Mouse (Mus musculus) CH12.LX (cell line): ENCODE measurements around the gene Gmpr. TPM values are rescaled to one million over a fixed set of nuclear protein-coding genes. Genes with fewer than 3 reads are reported as not detected.

Source experiments
- DNase-seq: peaks from one replicate; pipeline ENCODE4 v3.0.0-alpha.2; 2013; ENCODE audit errors: extremely low read depth
- H3K27ac ChIP-seq: 2 replicates; pipeline ENCODE4 v1.5.1; 2012; ENCODE audit warnings: low read depth, mild to moderate bottlenecking, control low read depth, moderate library complexity; ENCODE audit not compliant: insufficient read depth
- H3K27me3 ChIP-seq: replicated peaks from 2 replicates; pipeline ENCODE3; 2012; ENCODE audit warnings: inconsistent platforms
- H3K36me3 ChIP-seq, 2 experiments: replicated peaks in 1 of 2; 2 replicates each; pipeline versions ENCODE3 to v1.6.1; 2012; ENCODE audit warnings: inconsistent platforms in 1 of 2, low read length in 1 of 2, mild to moderate bottlenecking in 1 of 2, mixed read lengths in 1 of 2, moderate library complexity in 1 of 2; ENCODE audit not compliant: control insufficient read depth in 1 of 2, insufficient read depth in 1 of 2
- H3K4me1 ChIP-seq, 2 experiments: 2 replicates each; pipeline ENCODE4 v1.6.1; 2012; ENCODE audit warnings: inconsistent platforms in 1 of 2, moderate library complexity in 1 of 2; ENCODE audit not compliant: insufficient read depth in 2 of 2, control insufficient read depth in 1 of 2
- H3K4me2 ChIP-seq: 2 replicates; pipeline ENCODE4 v1.6.1; 2012; ENCODE audit warnings: low read depth, mild to moderate bottlenecking, control low read depth; ENCODE audit not compliant: poor library complexity, insufficient read depth, severe bottlenecking
- H3K4me3 ChIP-seq, 3 experiments: fragments of 150-350 bp in 1 of 3; sonication (generic) in 1 of 3; replicated peaks in 1 of 3; 2 replicates each; pipeline versions ENCODE3 to v1.5.1; 2011 to 2012; ENCODE audit warnings: low read depth in 2 of 3, low read length in 2 of 3, mild to moderate bottlenecking in 2 of 3, moderate library complexity in 2 of 3, control low read depth in 1 of 3, improper control_type of control experiment in 1 of 3, inconsistent platforms in 1 of 3, mixed read lengths in 1 of 3; ENCODE audit not compliant: poor library complexity in 1 of 3
- H3K79me2 ChIP-seq: replicated peaks from 2 replicates; pipeline ENCODE4 v1.6.1; 2012; ENCODE audit warnings: mild to moderate bottlenecking, moderate library complexity; ENCODE audit not compliant: control insufficient read depth, poor library complexity, insufficient read depth, severe bottlenecking; ENCODE audit errors: extremely low read depth
- H3K9ac ChIP-seq: 2 replicates; pipeline ENCODE4 v1.6.1; 2012; ENCODE audit warnings: low read depth, mild to moderate bottlenecking, control low read depth, moderate library complexity; ENCODE audit not compliant: insufficient read depth
- H3K9me3 ChIP-seq: replicated peaks from 2 replicates; pipeline ENCODE3; 2012; ENCODE audit warnings: low read length, inconsistent platforms, mixed read lengths
- BHLHE40 ChIP-seq: IDR thresholded peaks from 2 replicates; pipeline ENCODE4 v1.6.1; 2011; ENCODE audit warnings: mild to moderate bottlenecking, low read depth, low read length, improper control_type of control experiment
- CHD1 ChIP-seq: IDR thresholded peaks from 2 replicates; pipeline ENCODE4 v1.6.1; 2012; ENCODE audit warnings: low read depth, low read length, improper control_type of control experiment, inconsistent platforms
- CHD2 ChIP-seq: IDR thresholded peaks from 2 replicates; pipeline ENCODE4 v1.6.1; 2011; ENCODE audit warnings: low read length, improper control_type of control experiment
- ELF1 ChIP-seq: IDR thresholded peaks from 2 replicates; pipeline ENCODE4 v1.6.1; 2014; ENCODE audit warnings: low read depth, mild to moderate bottlenecking, inconsistent platforms, low read length, improper control_type of control experiment
- HCFC1 ChIP-seq: IDR thresholded peaks from 2 replicates; pipeline ENCODE4 v1.6.1; 2012; ENCODE audit warnings: low read depth, mild to moderate bottlenecking, inconsistent platforms, low read length, improper control_type of control experiment
- MAFK ChIP-seq: IDR thresholded peaks from 2 replicates; pipeline ENCODE4 v1.6.1; 2011; ENCODE audit warnings: low read length, improper control_type of control experiment; ENCODE audit not compliant: insufficient replicate concordance
- MAX ChIP-seq: IDR thresholded peaks from 2 replicates; pipeline ENCODE4 v1.6.1; 2011; ENCODE audit warnings: low read length, improper control_type of control experiment
- MEF2A ChIP-seq: IDR thresholded peaks from 2 replicates; pipeline ENCODE4 v1.6.1; 2014; ENCODE audit warnings: low read depth, mild to moderate bottlenecking, inconsistent platforms, low read length, improper control_type of control experiment, borderline replicate concordance
- MXI1 ChIP-seq: IDR thresholded peaks from 2 replicates; pipeline ENCODE4 v1.6.1; 2011; ENCODE audit warnings: mild to moderate bottlenecking, low read depth, low read length, improper control_type of control experiment
- NRF1 ChIP-seq: IDR thresholded peaks from 2 replicates; pipeline ENCODE4 v1.6.1; 2014; ENCODE audit warnings: low read depth, mild to moderate bottlenecking, inconsistent platforms, low read length, improper control_type of control experiment, moderate library complexity
- PAX5 ChIP-seq: IDR thresholded peaks from 2 replicates; pipeline ENCODE4 v1.6.1; 2012; ENCODE audit warnings: low read length, inconsistent platforms, mixed read lengths
- POLR2AphosphoS2 ChIP-seq: IDR thresholded peaks from 2 replicates; pipeline ENCODE4 v1.6.1; 2011; ENCODE audit warnings: low read depth, low read length, improper control_type of control experiment
- TCF12 ChIP-seq: IDR thresholded peaks from 2 replicates; pipeline ENCODE4 v1.6.1; 2014; ENCODE audit warnings: low read depth, mild to moderate bottlenecking, inconsistent platforms, low read length, improper control_type of control experiment
- ZC3H11A ChIP-seq: IDR thresholded peaks from 2 replicates; pipeline ENCODE4 v1.6.1; 2012; ENCODE audit warnings: low read depth, mild to moderate bottlenecking, inconsistent platforms, low read length, improper control_type of control experiment
- dilution Hi-C: fragments of 300-500 bp; cut with MboI; formaldehyde crosslinking; loops from 2 replicates; pipeline ENCODE4 v1.14.3; 2020; ENCODE audit warnings: low sequenced_read_pairs; ENCODE audit not compliant: extremely low pct_unique_long_range_greater_than_20kb, extremely low pct_ligation_motif_present
- in situ Hi-C: fragments of 300-500 bp; cut with MboI; formaldehyde crosslinking; loops from 3 replicates; pipeline ENCODE4 v1.14.3; 2019; ENCODE audit warnings: low sequenced_read_pairs, low pct_ligation_motif_present, low pct_unique_long_range_greater_than_20kb, mixed read lengths
- polyA plus RNA-seq: library from polyadenylated mRNA; unstranded; fragments of >175 nt; gene quantifications from 2 replicates; pipeline ENCODE4 v1.2.1, GENCODE M21; 2012; ENCODE audit warnings: low read depth; ENCODE audit not compliant: insufficient read length
- total RNA-seq, 2 experiments: library from RNA; depleted of rRNA; stranded (reverse); fragments of 300-350 nt in 1 of 2; fragments of >200 nt in 1 of 2; gene quantifications; 2 replicates each; pipeline ENCODE4 v1.2.3; 2012 to 2014

Gmpr gene
- total RNA-seq (2012; rRNA removed): 0.21 and 0.55 TPM in 2 replicates
- 0.72 and 1.0 TPM in 2 replicates for total RNA-seq (2014; rRNA removed)
- 2.2 and 2.4 TPM in 2 replicates for polyA plus RNA-seq

GRCm38 (mm10) chr13:45507274-45508229 lies at the start of gene Gmpr:
Gene Gmpr (plus strand): TSS chr13:45507444.
- Histone ChIP-seq H3K27me3 (peaks cover 9% of the 10 kb centered on the region), H3K4me3 (peak within 1 kb of the TSS in 2 of 3 experiments; percentile 50 to 52), H3K79me2 (no peaks in the 10 kb centered on the region)
- TF ChIP-seq NRF1: peak; percentile 73
- TF ChIP-seq HCFC1: no peak
- TF ChIP-seq, all 38 proteins: peak for 1
- in situ Hi-C loops: no loop called here
- dilution Hi-C loops: no loop called here
- Histone ChIP-seq H3K9me3 (no peaks in the 10 kb centered on the region), H3K4me2 (peak within 1 kb of the TSS; percentile 27; the same call in 1 of the 2 replicates), H3K9ac (no peak within 1 kb of the TSS), H3K27ac (no peak within 1 kb of the TSS), H3K36me3 (no peaks in the 10 kb centered on the region), H3K4me1 (peaks cover 0 to 3% of the 10 kb centered on the region in 2 experiments; a peak in 2 of 4 replicates)
- DNase-seq: peak; percentile 24

GRCm38 (mm10) chr13:45457459-45457858 lies 49.8 kb upstream of the Gmpr start:
- H3K4me1 ChIP-seq: peaks cover 0 to 26% of the 10 kb centered on the region in 2 experiments; a peak in 2 of 4 replicates
- no peak overlapping the region for H3K27ac ChIP-seq

GRCm38 (mm10) chr13:45460177-45460576 lies 47.1 kb upstream of the Gmpr start:
- DNase-seq: no peak
- Histone ChIP-seq H3K27ac (no peak overlapping the region), H3K9ac (no peak overlapping the region), H3K4me3 (no peak overlapping the region), H3K36me3 (no peaks in the 10 kb centered on the region), H3K79me2 (no peaks in the 10 kb centered on the region), H3K9me3 (no peaks in the 10 kb centered on the region), H3K4me2 (no peak overlapping the region), H3K27me3 (no peaks in the 10 kb centered on the region), H3K4me1 (peaks cover 0 to 6% of the 10 kb centered on the region in 2 experiments; a peak in 1 of 4 replicates)
- dilution Hi-C loops (no loop called here), in situ Hi-C loops (no loop called here)
- TF ChIP-seq ELF1 (no peak), BHLHE40 (no peak), PAX5 (no peak), MXI1 (no peak), CHD2 (no peak), ZC3H11A (no peak), POLR2AphosphoS2 (no peak), CHD1 (no peak), MEF2A (no peak), MAX (no peak)

More at GRCm38 (mm10) chr13:45457459-45457858, 49.8 kb upstream of the Gmpr start:
- DNase-seq: no peak
- in situ Hi-C loops: no loop called here
- no peaks in the 10 kb centered on the region for H3K36me3 ChIP-seq
- H3K4me3 ChIP-seq: no peak overlapping the region
- H3K27me3 ChIP-seq: no peaks in the 10 kb centered on the region
- H3K9me3 ChIP-seq: no peaks in the 10 kb centered on the region
- H3K4me2 ChIP-seq: no peak overlapping the region
- TF ChIP-seq NRF1: no peak
- no peak for TF ChIP-seq PAX5
- TF ChIP-seq TCF12: no peak
- TF ChIP-seq MAFK: no peak
- dilution Hi-C loops: no loop called here
- no peak overlapping the region for H3K9ac ChIP-seq
- no peaks in the 10 kb centered on the region for H3K79me2 ChIP-seq
